24 mouse cellular contexts compared by ENCODE assay signal in the genomic region with DNA sequence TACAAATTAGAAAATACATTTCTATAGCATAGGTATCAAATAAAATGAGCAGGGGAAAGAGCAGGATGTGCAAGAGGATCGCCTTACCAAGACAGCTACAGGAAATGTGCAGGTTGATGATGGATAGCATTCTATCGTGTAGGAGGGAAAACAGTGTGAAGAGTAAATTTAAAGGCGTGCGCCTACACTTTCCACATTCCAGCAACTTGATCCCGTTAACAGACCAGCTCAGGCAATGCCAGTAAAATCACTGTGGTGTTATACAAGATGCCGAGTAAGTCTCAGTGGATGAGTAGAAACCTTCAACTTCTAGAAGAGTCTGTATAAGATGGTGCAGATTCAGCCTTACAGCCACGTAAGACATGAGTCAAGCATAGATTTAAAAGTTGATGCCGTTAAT.
DNase-seq lines count a peak whose midpoint lies in the region; ATAC-seq and TF ChIP-seq lines count a peak whose summit lies in the region.
"Had no signal": no experiment of that assay in that cellular context is flagged by ENCODE, and none has a peak within 500 bp of the region (broad histone marks: within the 10 kb centered on the region; RNA-seq: fewer than 3 reads in every experiment).

No protein-coding gene starts in this region.

- no peak for DNase-seq in frontal cortex, postnatal 10 days (ENCODE audit: low spot score in 2 of 2)
- DNase-seq in kidney, adult 9 months = no peak
- DNase-seq in kidney, postnatal 0 days (ENCODE audit: low spot score) = peak; percentile 55
- no peak for DNase-seq in kidney, postnatal 10 days
- peak; percentile 5 for DNase-seq in mesoderm, embryonic 11.5 days (ENCODE audit: low read depth, low spot score)
- no peak for DNase-seq in heart, postnatal 10 days
- DNase-seq: adrenal gland, adult 2 months; adrenal gland, postnatal 10 days; adrenal gland, postnatal 25 days; cerebellum, adult 11 months; cerebellum, adult 18-20 months; cerebellum, adult 8-10 months; cerebellum, adult 9-11 months; cerebellum, postnatal 14 days; cerebellum, postnatal 36 days had no signal

- no peak overlapping the region for H3K9ac ChIP-seq in kidney, embryonic 15.5 days
- H3K9ac ChIP-seq in kidney, postnatal 0 days (ENCODE audit: low read depth, low read length) = no peak overlapping the region
- H3K9ac ChIP-seq: embryonic facial prominence, embryonic 13.5 days; embryonic facial prominence, embryonic 15.5 days; forebrain, embryonic 12.5 days had no signal

- no peak overlapping the region for H3K4me3 ChIP-seq in kidney, embryonic 15.5 days (replicated peaks)
- H3K4me3 ChIP-seq in kidney, postnatal 0 days (replicated peaks; ENCODE audit: low read depth, low read length) = no peak overlapping the region
- H3K4me3 ChIP-seq: embryonic facial prominence, embryonic 13.5 days; embryonic facial prominence, embryonic 15.5 days; erythroblast, embryonic 14.5 days; forebrain, embryonic 10.5 days; forebrain, embryonic 12.5 days had no signal

- H3K4me1 ChIP-seq in kidney, embryonic 15.5 days = no peaks in the 10 kb centered on the region
- H3K4me1 ChIP-seq in kidney, postnatal 0 days (replicated peaks; ENCODE audit: insufficient read depth, low read length) = no peaks in the 10 kb centered on the region
- H3K4me1 ChIP-seq: embryonic facial prominence, embryonic 13.5 days; embryonic facial prominence, embryonic 15.5 days; forebrain, embryonic 10.5 days; forebrain, embryonic 12.5 days had no signal

- TF ChIP-seq CTCF in kidney, postnatal 0 days (IDR thresholded peaks at IDR 0.05; ENCODE audit: low read depth) = no peak

- intact Hi-C loops in heart, postnatal 10 days (cut with DNase I) = no loop called here

- no peak overlapping the region for H3K27ac ChIP-seq in kidney, embryonic 15.5 days
- H3K27ac ChIP-seq in kidney, postnatal 0 days = no peak overlapping the region
- H3K27ac ChIP-seq: embryonic facial prominence, embryonic 13.5 days; embryonic facial prominence, embryonic 15.5 days; forebrain, embryonic 10.5 days; forebrain, embryonic 12.5 days had no signal

- H3K36me3 ChIP-seq in kidney, embryonic 15.5 days = no peaks in the 10 kb centered on the region
- no peaks in the 10 kb centered on the region for H3K36me3 ChIP-seq in kidney, postnatal 0 days (ENCODE audit: insufficient read depth, low read length)
- H3K36me3 ChIP-seq: embryonic facial prominence, embryonic 13.5 days; embryonic facial prominence, embryonic 15.5 days; forebrain, embryonic 10.5 days; forebrain, embryonic 12.5 days had no signal

- WGBS in kidney, embryonic 15.5 days = 31% methylated on average over 8 of the region's 8 CpGs
- 28% methylated on average over 8 of the region's 8 CpGs for WGBS in kidney, postnatal 0 days

- no peak overlapping the region for H3K4me2 ChIP-seq in kidney, embryonic 15.5 days
- H3K4me2 ChIP-seq in kidney, postnatal 0 days (ENCODE audit: low read length) = no peak overlapping the region
- H3K4me2 ChIP-seq: embryonic facial prominence, embryonic 13.5 days; embryonic facial prominence, embryonic 15.5 days; forebrain, embryonic 12.5 days had no signal

- H3K27me3 ChIP-seq in kidney, embryonic 15.5 days = no peaks in the 10 kb centered on the region
- H3K27me3 ChIP-seq in kidney, postnatal 0 days (ENCODE audit: insufficient read depth, low read length) = no peaks in the 10 kb centered on the region
- H3K27me3 ChIP-seq: embryonic facial prominence, embryonic 13.5 days; embryonic facial prominence, embryonic 15.5 days; forebrain, embryonic 12.5 days had no signal

- peak; percentile 67 for ATAC-seq in frontal cortex, adult (ENCODE audit: low TSS enrichment)
- ATAC-seq in kidney, embryonic 15.5 days (replicated peaks; ENCODE audit: low FRiP score) = peak; percentile 80
- ATAC-seq in kidney, postnatal 0 days (replicated peaks; ENCODE audit: low FRiP score, low read depth) = no peak
- ATAC-seq: forebrain, embryonic 14.5 days; forebrain, embryonic 16.5 days had no signal

- no peaks in the 10 kb centered on the region for H3K9me3 ChIP-seq in kidney, embryonic 15.5 days (replicated peaks)
- no peaks in the 10 kb centered on the region for H3K9me3 ChIP-seq in kidney, postnatal 0 days (replicated peaks; ENCODE audit: low read length)
- H3K9me3 ChIP-seq: embryonic facial prominence, embryonic 13.5 days; embryonic facial prominence, embryonic 15.5 days; forebrain, embryonic 10.5 days; forebrain, embryonic 12.5 days had no signal

Comparison
In these comparisons a context has a peak if more than half of its experiments do, and no peak if none do; other contexts are left out.
1. DNase-seq: peak in kidney, postnatal 0 days (single experiment) and mesoderm, embryonic 11.5 days (single experiment); none in frontal cortex, postnatal 10 days (0 of 2), kidney, adult 9 months (single experiment), kidney, postnatal 10 days (single experiment) and heart, postnatal 10 days (0 of 2).